Mouse (Mus musculus) hindbrain, embryonic 13.5 days (tissue): ENCODE measurements at regions not wholly inside any gene's neighbourhood (a gene's known extent, or its start where the extent isn't known, plus 50 kb on each side); places are given as distances from the start of the nearest gene placed in this dataset.
"Not testable (repeated sequence)": the region's sequence is repeated elsewhere in the genome, so short reads cannot be mapped to it uniquely, and the experiment has no call there.

Experiments used
- ATAC-seq: fragments of 200-750 bp; cut with Nextera tagmentation; 2 replicates; pipeline ENCODE4 v1.8.0; 2017; ENCODE audit warnings: moderate TSS enrichment; ENCODE audit not compliant: low FRiP score
- H3K27ac ChIP-seq: fragments of 300-500 bp; sonication (generic); 2 replicates; pipeline ENCODE4 v1.5.1; 2015; ENCODE audit warnings: inconsistent platforms, mild to moderate bottlenecking, moderate library complexity
- H3K27me3 ChIP-seq: fragments of 300-500 bp; sonication (generic); 2 replicates; pipeline ENCODE4 v1.6.1; 2015; ENCODE audit warnings: mild to moderate bottlenecking, inconsistent platforms
- H3K36me3 ChIP-seq: fragments of 300-500 bp; sonication (generic); 2 replicates; pipeline ENCODE4 v1.6.1; 2015; ENCODE audit warnings: mild to moderate bottlenecking, inconsistent platforms
- H3K4me1 ChIP-seq: fragments of 300-500 bp; sonication (generic); replicated peaks from 2 replicates; pipeline ENCODE4 v1.6.1; 2015; ENCODE audit warnings: inconsistent platforms
- H3K4me2 ChIP-seq: fragments of 300-500 bp; sonication (generic); 2 replicates; pipeline ENCODE4 v1.6.1; 2015; ENCODE audit warnings: inconsistent platforms, mild to moderate bottlenecking, moderate library complexity
- H3K4me3 ChIP-seq: fragments of 300-500 bp; sonication (generic); 2 replicates; pipeline ENCODE4 v1.5.1; 2015; ENCODE audit warnings: mild to moderate bottlenecking, inconsistent platforms
- H3K9ac ChIP-seq: fragments of 300-500 bp; sonication (generic); 2 replicates; pipeline ENCODE4 v1.6.1; 2015; ENCODE audit warnings: mild to moderate bottlenecking, inconsistent platforms
- H3K9me3 ChIP-seq: fragments of 300-500 bp; sonication (generic); 2 replicates; pipeline ENCODE4 v1.6.1; 2016; ENCODE audit warnings: inconsistent platforms
- WGBS: fragments of 180-500 bp; shearing (Covaris S2); methylation state at CpG from one replicate; pipeline ENCODE4 v1.1.7; 2015; 5-methylcytosine and 5-hydroxymethylcytosine counted together

- H3K36me3 ChIP-seq, result no peaks in the 10 kb centered on the region
- no peak overlapping the region for H3K4me3 ChIP-seq
- no peak for ATAC-seq
- H3K9me3 ChIP-seq, result no peaks in the 10 kb centered on the region
- no peaks in the 10 kb centered on the region for H3K27me3 ChIP-seq
- H3K4me2 ChIP-seq, result no peak overlapping the region
- H3K9ac ChIP-seq, result no peak overlapping the region
- no peak overlapping the region for H3K27ac ChIP-seq
- H3K4me1 ChIP-seq, result peaks cover 11% of the 10 kb centered on the region
- WGBS, result 81% methylated on average over 5 of the region's 5 CpGs
Measured at GRCm38 (mm10) chr15:62262487-62262886, 1339.7 kb upstream of the A1bg start.

GRCm38 (mm10) chr15:62261520-62261919 is 1338.7 kb upstream of the A1bg start:
- no peak overlapping the region for H3K27ac ChIP-seq
- no peaks in the 10 kb centered on the region for H3K36me3 ChIP-seq
- no peak overlapping the region for H3K4me2 ChIP-seq
- H3K9ac ChIP-seq, result no peak overlapping the region
- H3K27me3 ChIP-seq, result no peaks in the 10 kb centered on the region
- ATAC-seq, result no peak
- H3K4me1 ChIP-seq, result peaks cover 11% of the 10 kb centered on the region
- H3K4me3 ChIP-seq, result no peak overlapping the region
- WGBS, result 95% methylated on average over 2 of the region's 2 CpGs
- H3K9me3 ChIP-seq, result no peaks in the 10 kb centered on the region

GRCm38 (mm10) chr15:62258611-62259010 is 1335.8 kb upstream of the A1bg start:
- H3K4me1 ChIP-seq, result peaks cover 11% of the 10 kb centered on the region
- no peak overlapping the region for H3K27ac ChIP-seq
- H3K27me3 ChIP-seq, result no peaks in the 10 kb centered on the region
- WGBS, result 87% methylated on average over 5 of the region's 5 CpGs
- no peaks in the 10 kb centered on the region for H3K9me3 ChIP-seq
- H3K4me2 ChIP-seq, result no peak overlapping the region
- no peaks in the 10 kb centered on the region for H3K36me3 ChIP-seq
- ATAC-seq, result no peak
- no peak overlapping the region for H3K4me3 ChIP-seq
- no peak overlapping the region for H3K9ac ChIP-seq

- H3K27me3 ChIP-seq, result no peaks in the 10 kb centered on the region
- no peaks in the 10 kb centered on the region for H3K36me3 ChIP-seq
- WGBS, result 18% methylated on average over 3 of the region's 3 CpGs
- H3K9ac ChIP-seq, result no peak overlapping the region
- peaks cover 11% of the 10 kb centered on the region for H3K4me1 ChIP-seq
- peak; percentile 86 for ATAC-seq
- no peaks in the 10 kb centered on the region for H3K9me3 ChIP-seq
- H3K4me3 ChIP-seq, result no peak overlapping the region
- no peak overlapping the region for H3K4me2 ChIP-seq
- no peak overlapping the region for H3K27ac ChIP-seq
Measured at GRCm38 (mm10) chr15:62257955-62258354, 1335.1 kb upstream of the A1bg start.

GRCm38 (mm10) chr15:62257110-62257667 is 1334.4 kb upstream of the A1bg start:
- ATAC-seq, result no peak
- no peak overlapping the region for H3K9ac ChIP-seq
- H3K9me3 ChIP-seq, result no peaks in the 10 kb centered on the region
- no peak overlapping the region for H3K27ac ChIP-seq
- 91% methylated on average over 1 of the region's 1 CpGs for WGBS
- no peaks in the 10 kb centered on the region for H3K36me3 ChIP-seq
- no peak overlapping the region for H3K4me2 ChIP-seq
- H3K27me3 ChIP-seq, result no peaks in the 10 kb centered on the region
- H3K4me3 ChIP-seq, result no peak overlapping the region
- H3K4me1 ChIP-seq, result peaks cover 11% of the 10 kb centered on the region

- Histone ChIP-seq H3K9ac (no peak overlapping the region), H3K9me3 (no peaks in the 10 kb centered on the region), H3K27me3 (no peaks in the 10 kb centered on the region), H3K36me3 (no peaks in the 10 kb centered on the region), H3K4me3 (no peak overlapping the region), H3K27ac (no peak overlapping the region), H3K4me1 (peaks cover 11% of the 10 kb centered on the region), H3K4me2 (no peak overlapping the region)
- ATAC-seq, result no peak
- WGBS, result 88% methylated on average over 5 of the region's 5 CpGs
Measured at GRCm38 (mm10) chr15:62255571-62255970, 1332.8 kb upstream of the A1bg start.

- WGBS, result 88% methylated on average over 4 of the region's 4 CpGs
Measured at GRCm38 (mm10) chr15:62253724-62254123, 1330.9 kb upstream of the A1bg start.

GRCm38 (mm10) chr15:62252078-62252833 is 1329.4 kb upstream of the A1bg start:
- H3K27me3 ChIP-seq, H3K9ac ChIP-seq, H3K27ac ChIP-seq, H3K4me2 ChIP-seq, H3K9me3 ChIP-seq, ATAC-seq, H3K36me3 ChIP-seq, H3K4me1 ChIP-seq, H3K4me3 ChIP-seq: not testable (repeated sequence)
- 78% methylated on average over 2 of the region's 2 CpGs for WGBS

More at GRCm38 (mm10) chr15:62253724-62254123, 1330.9 kb upstream of the A1bg start:
- ATAC-seq, result no peak
- Histone ChIP-seq H3K9me3 (no peaks in the 10 kb centered on the region), H3K4me2 (no peak overlapping the region), H3K9ac (no peak overlapping the region), H3K36me3 (no peaks in the 10 kb centered on the region), H3K4me3 (no peak overlapping the region), H3K27me3 (no peaks in the 10 kb centered on the region), H3K4me1 (peaks cover 11% of the 10 kb centered on the region), H3K27ac (no peak overlapping the region)

- Histone ChIP-seq H3K27ac (no peak overlapping the region), H3K4me1 (no peaks in the 10 kb centered on the region), H3K9ac (no peak overlapping the region), H3K4me3 (no peak overlapping the region), H3K36me3 (no peaks in the 10 kb centered on the region), H3K9me3 (no peaks in the 10 kb centered on the region), H3K4me2 (no peak overlapping the region), H3K27me3 (no peaks in the 10 kb centered on the region)
- ATAC-seq, result no peak
- WGBS, result 38% methylated on average over 4 of the region's 4 CpGs
Measured at GRCm38 (mm10) chr15:62249436-62249835, 1326.6 kb upstream of the A1bg start.

- no peak overlapping the region for H3K9ac ChIP-seq
- WGBS, result 90% methylated on average over 4 of the region's 4 CpGs
- H3K9me3 ChIP-seq, result no peaks in the 10 kb centered on the region
- ATAC-seq, result no peak
- no peak overlapping the region for H3K4me2 ChIP-seq
- H3K27ac ChIP-seq, result no peak overlapping the region
- H3K27me3 ChIP-seq, result no peaks in the 10 kb centered on the region
- H3K4me1 ChIP-seq, result no peaks in the 10 kb centered on the region
- no peaks in the 10 kb centered on the region for H3K36me3 ChIP-seq
- H3K4me3 ChIP-seq, result no peak overlapping the region
Measured at GRCm38 (mm10) chr15:62246561-62247079, 1323.8 kb upstream of the A1bg start.

GRCm38 (mm10) chr15:62245237-62245636 is 1322.4 kb upstream of the A1bg start:
- Histone ChIP-seq H3K4me3 (no peak overlapping the region), H3K4me1 (no peaks in the 10 kb centered on the region), H3K27ac (no peak overlapping the region), H3K27me3 (no peaks in the 10 kb centered on the region), H3K9ac (no peak overlapping the region), H3K36me3 (no peaks in the 10 kb centered on the region), H3K4me2 (no peak overlapping the region), H3K9me3 (no peaks in the 10 kb centered on the region)
- 93% methylated on average over 1 of the region's 1 CpGs for WGBS
- no peak for ATAC-seq

GRCm38 (mm10) chr15:62244819-62245218 is 1322.0 kb upstream of the A1bg start:
- Histone ChIP-seq H3K4me2 (no peak overlapping the region), H3K9me3 (no peaks in the 10 kb centered on the region), H3K9ac (no peak overlapping the region), H3K27ac (no peak overlapping the region), H3K4me3 (no peak overlapping the region), H3K4me1 (no peaks in the 10 kb centered on the region), H3K36me3 (no peaks in the 10 kb centered on the region), H3K27me3 (no peaks in the 10 kb centered on the region)
- 97% methylated on average over 3 of the region's 3 CpGs for WGBS
- no peak for ATAC-seq

- H3K36me3 ChIP-seq, result no peaks in the 10 kb centered on the region
- 94% methylated on average over 3 of the region's 3 CpGs for WGBS
- no peak for ATAC-seq
- H3K4me1 ChIP-seq, result no peaks in the 10 kb centered on the region
- H3K27me3 ChIP-seq, result no peaks in the 10 kb centered on the region
- no peak overlapping the region for H3K4me2 ChIP-seq
- no peak overlapping the region for H3K27ac ChIP-seq
- H3K4me3 ChIP-seq, result no peak overlapping the region
- no peak overlapping the region for H3K9ac ChIP-seq
- no peaks in the 10 kb centered on the region for H3K9me3 ChIP-seq
Measured at GRCm38 (mm10) chr15:62240031-62240430, 1317.2 kb upstream of the A1bg start.
